Mouse (Mus musculus) megakaryocyte, embryonic 14.5 days (primary cell): Measurements from ENCODE around the gene Ccdc78.

Experiments used
- FLI1 ChIP-seq: IDR thresholded peaks from 2 replicates; pipeline ENCODE4 v1.6.1; 2012; ENCODE audit warnings: low read length, inconsistent platforms, mixed read lengths
- GATA1 ChIP-seq: IDR thresholded peaks from 3 replicates; pipeline ENCODE4 v1.6.1; 2012; ENCODE audit warnings: mixed read lengths, low read length, inconsistent platforms, borderline replicate concordance

GRCm38 (mm10) chr17:25833291-25833663 lies 46.9 kb downstream of the Ccdc78 start, which contains the start of gene Stub1:
- no peak for TF ChIP-seq GATA1
- no peak for TF ChIP-seq FLI1
